Mouse (Mus musculus) layer of hippocampus, postnatal 25 days (tissue): ENCODE measurements at regions not wholly inside any gene's neighbourhood (a gene's known extent, or its start where the extent isn't known, plus 50 kb on each side); places are given as distances from the start of the nearest gene placed in this dataset.

Experiments
- DNase-seq, 2 experiments: peaks; one replicate each; pipeline ENCODE4 v3.0.0; 2022; ENCODE audit warnings: mixed read lengths in 2 of 2, low spot score in 1 of 2; ENCODE audit errors: extremely low spot score in 1 of 2

GRCm38 (mm10) chr6:120614526-120614925 lies 51.6 kb upstream of the Cecr2 start:
- DNase-seq = no peak

- no peak for DNase-seq
Measured at GRCm38 (mm10) chr6:120612346-120612745, 53.8 kb upstream of the Cecr2 start.

- DNase-seq = no peak
Measured at GRCm38 (mm10) chr6:120609858-120610257, 56.3 kb upstream of the Cecr2 start.

- no peak for DNase-seq
Measured at GRCm38 (mm10) chr6:120605471-120605870, 60.7 kb upstream of the Cecr2 start.

- DNase-seq = no peak
Measured at GRCm38 (mm10) chr6:120604020-120604958, 61.9 kb upstream of the Cecr2 start.

GRCm38 (mm10) chr6:120603454-120603853 lies 62.7 kb upstream of the Cecr2 start:
- no peak for DNase-seq

GRCm38 (mm10) chr6:120600376-120600775 lies 65.8 kb upstream of the Cecr2 start:
- no peak for DNase-seq

GRCm38 (mm10) chr6:120598471-120598870 lies 67.4 kb upstream of the Hdhd5 start:
- DNase-seq = no peak

- DNase-seq = no peak
Measured at GRCm38 (mm10) chr6:120597887-120598286, 66.8 kb upstream of the Hdhd5 start.

GRCm38 (mm10) chr6:120596717-120597116 lies 65.6 kb upstream of the Hdhd5 start:
- DNase-seq = no peak

- no peak for DNase-seq
Measured at GRCm38 (mm10) chr6:120594463-120594862, 63.3 kb upstream of the Hdhd5 start.

GRCm38 (mm10) chr6:120592705-120593104 lies 61.6 kb upstream of the Hdhd5 start:
- DNase-seq = peak in 1 of 2 experiments; percentile 30

GRCm38 (mm10) chr6:120592031-120592681 lies 61.0 kb upstream of the Hdhd5 start:
- DNase-seq = no peak

- DNase-seq = no peak
Measured at GRCm38 (mm10) chr6:120590191-120590590, 59.1 kb upstream of the Hdhd5 start.

GRCm38 (mm10) chr6:120588701-120589659 lies 57.9 kb upstream of the Hdhd5 start:
- no peak for DNase-seq

GRCm38 (mm10) chr6:120585941-120586280 lies 54.8 kb upstream of the Hdhd5 start:
- no peak for DNase-seq

- DNase-seq = no peak
Measured at GRCm38 (mm10) chr6:120585118-120585940, 54.2 kb upstream of the Hdhd5 start.

GRCm38 (mm10) chr6:120581748-120582147 lies 50.6 kb upstream of the Hdhd5 start:
- no peak for DNase-seq
